Mouse (Mus musculus): Measurements from ENCODE around the gene Hes6.

Gene Hes6

GRCm38 (mm10) chr1:91405406-91406169 is 8.2 kb downstream of the Hes6 start:
- DNase-seq (ENCODE audit: low spot score): no peak

- no peak for DNase-seq (ENCODE audit: low spot score)
These were observed 8.9 kb downstream of the Hes6 start for GRCm38 (mm10) chr1:91404976-91405375.

GRCm38 (mm10) chr1:91398260-91399062 is 15.4 kb downstream of the Hes6 start, which contains the start of gene Ilkap:
Ilkap (minus strand) TSS chr1:91398815.
- DNase-seq (ENCODE audit: low spot score): peak; percentile 83

GRCm38 (mm10) chr1:91397927-91398259 is 15.9 kb downstream of the Hes6 start:
- DNase-seq (ENCODE audit: low spot score): no peak

- DNase-seq (ENCODE audit: low spot score): no peak
These were observed 23.5 kb downstream of the Hes6 start for GRCm38 (mm10) chr1:91390369-91390768.

GRCm38 (mm10) chr1:91381091-91381471 is 32.8 kb downstream of the Hes6 start:
- no peak for DNase-seq (ENCODE audit: low spot score)

GRCm38 (mm10) chr1:91380453-91381090 is 33.3 kb downstream of the Hes6 start:
- peak; percentile 90 for DNase-seq (ENCODE audit: low spot score)

GRCm38 (mm10) chr1:91373414-91373835 is 40.4 kb downstream of the Hes6 start:
- DNase-seq (ENCODE audit: low spot score): no peak

- peak; percentile 71 for DNase-seq (ENCODE audit: low spot score)
These were observed 43.8 kb downstream of the Hes6 start for GRCm38 (mm10) chr1:91370055-91370454.

- DNase-seq (ENCODE audit: low spot score): no peak
These were observed 44.4 kb downstream of the Hes6 start for GRCm38 (mm10) chr1:91369408-91369807.

GRCm38 (mm10) chr1:91367295-91367694 is 46.5 kb downstream of the Hes6 start:
- no peak for DNase-seq (ENCODE audit: low spot score)

- DNase-seq (ENCODE audit: low spot score): peak; percentile 85
These were observed 47.4 kb downstream of the Hes6 start, which contains the start of gene Erfe for GRCm38 (mm10) chr1:91366215-91367108. Erfe (plus strand) TSS chr1:91366430.

- DNase-seq (ENCODE audit: low spot score): no peak
These were observed 48.0 kb downstream of the Hes6 start for GRCm38 (mm10) chr1:91365816-91366214.

GRCm38 (mm10) chr1:91364822-91365644 is 48.8 kb downstream of the Hes6 start:
- DNase-seq (ENCODE audit: low spot score): no peak

GRCm38 (mm10) chr1:91362113-91362512 is 51.7 kb downstream of the Hes6 start:
- DNase-seq (ENCODE audit: low spot score): no peak

Data from testis, postnatal 10 days (tissue).